Mouse (Mus musculus) T-cell, adult 2 months (primary cell): Measurements from ENCODE around the gene Nat8f1.
"Not testable (repeated sequence)": the region's sequence is repeated elsewhere in the genome, so short reads cannot be mapped to it uniquely, and the experiment has no call there.

ENCODE experiments used
- DNase-seq: peaks from one replicate; pipeline ENCODE4 v3.0.0; 2022; ENCODE audit warnings: low spot score

Nat8f1 gene

DNA sequence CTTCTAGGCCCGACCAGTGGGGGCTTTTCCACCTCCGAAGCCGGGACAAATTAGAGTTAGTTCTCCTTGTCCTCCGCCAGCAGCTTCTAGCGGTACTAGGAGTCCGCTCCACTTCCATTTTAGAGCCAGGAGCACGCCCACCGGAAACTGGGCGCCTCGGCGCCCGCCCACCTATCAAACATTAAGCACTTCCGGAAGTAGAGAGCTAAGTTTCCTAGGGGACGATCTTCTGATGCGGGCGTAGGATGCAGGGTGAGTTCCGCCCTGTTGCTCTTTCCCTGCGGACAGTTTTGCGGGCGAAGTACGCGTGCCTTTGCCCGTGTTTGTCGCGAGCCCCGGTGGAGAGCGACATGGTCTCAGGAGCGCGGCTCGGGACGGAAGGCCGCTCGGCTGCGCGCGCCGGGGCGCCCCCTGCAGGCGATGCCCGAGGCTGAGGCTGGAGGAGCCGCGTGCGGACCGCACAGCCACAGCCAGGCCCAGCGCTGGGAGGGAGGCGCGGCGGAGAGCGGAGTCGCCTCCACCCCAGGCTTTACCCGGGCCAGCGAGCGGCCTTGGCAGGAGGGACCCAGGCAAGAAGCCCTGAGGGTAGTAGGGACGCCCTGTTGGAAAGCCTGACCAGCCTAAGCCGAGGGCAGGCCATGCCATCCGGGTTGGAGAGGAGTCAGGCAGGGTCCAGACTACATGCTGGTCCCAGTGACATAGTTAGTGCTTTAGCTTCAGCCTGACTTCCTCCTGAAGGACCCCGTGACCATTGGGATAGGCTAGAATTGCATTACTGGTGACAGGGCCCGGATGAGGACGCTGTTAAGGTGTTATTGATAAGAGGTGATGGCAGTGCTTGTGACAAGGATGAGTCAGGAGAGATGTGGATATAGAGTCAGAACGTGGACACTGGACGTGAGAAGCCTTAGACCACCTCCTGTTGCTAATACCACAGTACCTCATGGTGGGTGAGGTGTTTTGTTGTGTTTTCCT, at the start of gene Nat8f1:
Gene Nat8f1 (minus strand): TSS at position 149 of the 975 bp plus-strand sequence.
- DNase-seq = peak; percentile 89

- peak; percentile 91 for DNase-seq
Observed at GRCm38 (mm10) chr6:85961101-85962091, 45.9 kb upstream of the Nat8f1 start, which contains the start of gene Dusp11. Gene Dusp11, minus strand, starts transcription at chr6:85961667.

DNA sequence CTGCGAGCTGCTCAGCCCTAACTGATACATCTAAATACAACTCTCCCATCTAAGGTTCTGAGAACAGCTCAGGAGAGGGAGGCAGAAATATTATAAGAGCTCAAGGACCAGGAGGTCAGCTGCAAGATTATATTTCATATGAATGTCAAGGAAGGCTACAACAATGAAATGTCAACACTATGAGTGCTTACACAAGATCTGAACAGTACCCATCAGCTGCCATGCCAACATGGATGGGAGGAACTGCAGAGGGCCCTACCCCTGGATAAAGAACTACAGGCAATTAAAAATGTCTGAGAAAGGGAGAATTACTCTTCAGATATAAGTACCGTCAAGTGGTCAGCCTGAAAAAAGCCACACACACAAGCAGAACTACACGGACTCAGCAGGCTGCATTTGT, 42.1 kb upstream of the Nat8f1 start:
- no peak for DNase-seq

GRCm38 (mm10) chr6:85948549-85948948, 33.1 kb upstream of the Nat8f1 start:
- no peak for DNase-seq

GRCm38 (mm10) chr6:85942469-85942868, 27.0 kb upstream of the Nat8f1 start:
- DNase-seq = no peak

GRCm38 (mm10) chr6:85938701-85939100, 23.2 kb upstream of the Nat8f1 start:
- no peak for DNase-seq

DNA sequence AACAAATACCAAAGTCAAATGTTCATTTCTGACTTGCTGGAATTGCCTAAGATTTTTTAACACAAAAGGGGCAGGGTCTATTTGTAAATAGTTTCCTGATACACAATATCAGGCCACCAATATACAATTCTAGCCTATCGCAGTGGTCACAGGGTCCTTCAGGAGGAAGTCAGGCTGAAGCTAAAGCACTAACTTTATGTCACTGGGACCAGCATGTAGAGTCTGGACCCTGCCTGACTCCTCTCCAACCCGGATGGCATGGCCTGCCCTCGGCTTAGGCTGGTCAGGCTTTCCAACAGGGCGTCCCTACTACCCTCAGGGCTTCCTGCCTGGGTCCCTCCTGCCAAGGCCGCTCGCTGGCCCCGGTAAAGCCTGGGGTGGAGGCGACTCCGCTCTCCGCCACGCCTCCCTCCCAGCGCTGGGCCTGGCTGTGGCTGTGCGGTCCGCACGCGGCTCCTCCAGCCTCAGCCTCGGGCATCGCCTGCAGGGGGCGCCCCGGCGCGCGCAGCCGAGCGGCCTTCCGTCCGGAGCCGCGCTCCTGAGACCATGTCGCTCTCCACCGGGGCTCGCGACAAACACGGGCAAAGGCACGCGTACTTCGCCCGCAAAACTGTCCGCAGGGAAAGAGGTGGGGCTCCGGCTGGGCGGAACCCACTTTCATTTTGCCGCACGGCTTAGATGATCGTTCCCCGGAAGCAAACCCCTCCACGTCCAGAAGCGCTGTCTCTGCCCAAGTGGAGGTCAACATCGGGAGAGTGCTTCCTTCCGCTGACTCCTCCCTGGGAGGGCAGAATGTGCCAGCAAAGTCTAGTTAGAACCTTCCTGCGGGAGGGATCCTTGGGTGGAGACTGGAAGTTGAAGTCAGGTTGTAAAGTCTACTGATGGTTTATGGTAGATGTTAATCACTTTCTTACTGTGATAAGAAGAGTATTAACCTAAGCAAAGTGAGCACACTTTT, 21.3 kb upstream of the Nat8f1 start:
- DNase-seq = peak; percentile 79

DNA sequence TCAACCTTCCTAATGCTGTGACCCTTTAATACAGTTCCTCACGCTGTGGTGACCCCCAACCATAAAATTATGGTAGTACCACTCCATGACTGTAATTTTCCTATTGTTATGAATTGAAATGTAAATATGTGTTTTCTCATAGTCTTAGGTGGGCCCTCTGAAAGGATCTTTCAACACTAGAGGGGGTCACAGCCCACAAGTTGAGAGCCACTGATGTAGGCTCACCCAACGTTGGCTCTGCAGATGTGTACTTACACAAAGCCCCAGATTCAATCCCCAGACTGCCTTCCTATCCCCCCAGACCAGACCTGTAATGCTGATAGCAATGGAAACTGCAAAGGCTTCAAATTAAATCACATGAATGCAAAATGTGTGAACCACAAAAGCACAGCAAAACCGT, 20.2 kb upstream of the Nat8f1 start:
- no peak for DNase-seq

DNA sequence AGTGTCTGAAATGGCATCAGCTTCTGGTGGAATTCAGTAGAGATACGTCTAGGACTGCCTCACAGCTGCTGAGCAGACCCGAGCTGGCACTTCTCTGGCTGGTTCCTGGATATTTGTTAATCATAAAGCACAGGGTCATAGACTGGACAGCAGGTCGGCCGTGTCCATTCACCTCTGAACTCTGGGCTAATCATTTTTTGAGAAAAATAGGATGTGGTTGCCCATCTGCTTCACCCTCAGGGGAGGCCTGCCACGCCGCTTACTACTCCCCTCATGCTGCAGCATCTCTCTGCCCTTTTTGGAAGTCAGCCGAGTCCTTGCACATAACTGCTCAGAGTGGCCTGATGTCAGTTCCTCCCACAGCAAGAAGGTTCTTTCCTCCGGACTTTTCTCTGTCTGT, 18.6 kb upstream of the Nat8f1 start:
- no peak for DNase-seq

DNA sequence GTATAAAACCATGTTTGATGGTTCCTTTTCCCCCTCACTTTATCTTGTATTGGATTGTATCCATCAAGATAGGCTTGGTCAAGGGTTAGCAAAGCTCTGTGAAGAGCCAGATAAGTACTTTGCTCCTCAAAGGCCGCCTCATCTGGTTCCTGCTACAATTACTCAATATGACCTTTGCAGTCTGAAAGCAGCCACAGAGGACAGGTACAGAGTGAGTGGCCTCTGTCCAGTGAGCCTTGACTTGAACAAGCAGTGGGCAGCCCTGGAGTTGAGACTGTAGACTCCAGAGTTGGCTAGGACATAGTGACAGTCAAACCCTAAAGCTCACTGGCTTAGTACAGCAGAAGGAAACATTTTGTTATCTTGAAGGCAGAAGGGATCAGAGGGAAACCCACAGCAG, 13.8 kb upstream of the Nat8f1 start:
- no peak for DNase-seq

DNA sequence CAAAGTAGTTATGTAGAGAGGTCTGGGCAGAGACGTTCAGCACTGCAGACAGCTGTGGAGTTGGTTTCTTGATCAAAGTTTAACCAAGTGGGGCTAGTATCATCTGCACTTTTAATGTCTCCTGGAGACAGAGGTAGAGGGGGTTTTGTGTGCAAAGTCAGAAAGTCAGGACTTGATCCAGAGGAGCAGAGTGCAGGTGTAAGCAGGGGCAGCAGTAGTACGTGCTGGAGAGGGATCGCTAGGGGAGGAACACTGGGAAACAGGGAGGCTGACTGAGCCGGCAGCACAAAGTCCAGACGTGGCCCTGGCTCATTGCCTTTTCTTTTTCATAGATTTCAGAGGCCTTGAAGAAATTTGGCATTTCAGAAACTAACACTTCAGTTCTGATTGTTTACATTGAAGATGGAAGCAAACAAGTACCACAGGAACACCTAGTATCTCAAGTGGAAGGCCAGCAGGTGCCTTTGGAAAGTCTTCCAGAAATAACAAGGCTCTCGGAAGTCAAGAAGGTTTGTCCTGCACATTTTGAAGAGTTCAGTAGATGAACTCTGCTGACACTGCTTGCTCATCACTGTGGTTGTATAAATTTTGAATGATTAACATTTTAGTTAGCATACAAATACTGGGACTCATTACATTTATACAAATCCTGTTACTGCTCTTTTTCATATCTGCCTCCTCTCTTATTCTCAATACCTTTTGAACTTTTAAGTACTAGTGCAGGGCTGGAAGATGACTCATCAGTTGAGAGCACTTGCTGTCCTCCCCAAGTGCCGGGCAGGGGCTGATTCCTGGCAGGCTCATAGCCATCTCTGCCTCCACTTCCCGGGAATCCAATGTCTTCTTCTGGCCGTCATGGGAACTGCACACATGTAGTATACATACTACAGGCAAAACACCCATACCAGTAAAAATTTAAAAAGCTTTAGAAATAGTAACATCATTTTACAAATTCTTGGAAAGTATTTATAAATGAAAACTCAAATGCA, 12.3 kb upstream of the Nat8f1 start:
- DNase-seq = no peak

DNA sequence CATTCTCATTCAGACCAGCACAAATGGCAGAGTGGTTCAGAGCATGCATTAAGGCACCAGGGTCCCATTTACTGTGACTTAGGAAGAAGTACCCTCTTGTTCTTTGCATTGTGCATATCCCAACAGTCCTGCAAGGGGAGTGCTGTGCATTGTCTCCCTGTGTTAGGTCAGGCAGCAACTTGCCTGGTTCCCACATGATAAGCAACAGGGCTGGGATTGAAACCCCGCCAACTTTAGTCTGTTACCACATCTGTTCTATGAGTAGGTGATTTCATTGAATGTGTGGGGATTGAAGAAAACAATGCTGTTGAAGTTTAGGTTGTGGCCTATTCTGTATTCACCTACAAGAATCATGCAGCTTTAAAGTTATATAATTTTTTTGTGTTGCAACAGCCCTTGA, 11.2 kb upstream of the Nat8f1 start:
- no peak for DNase-seq

- no peak for DNase-seq
Observed at GRCm38 (mm10) chr6:85923643-85924042, 8.2 kb upstream of the Nat8f1 start.

GRCm38 (mm10) chr6:85919401-85919800, 3.9 kb upstream of the Nat8f1 start:
- DNase-seq = no peak

- not testable (repeated sequence) for DNase-seq
Observed at GRCm38 (mm10) chr6:85918341-85918740, 2.9 kb upstream of the Nat8f1 start.

GRCm38 (mm10) chr6:85916596-85916995, 1.1 kb upstream of the Nat8f1 start:
- no peak for DNase-seq

DNA sequence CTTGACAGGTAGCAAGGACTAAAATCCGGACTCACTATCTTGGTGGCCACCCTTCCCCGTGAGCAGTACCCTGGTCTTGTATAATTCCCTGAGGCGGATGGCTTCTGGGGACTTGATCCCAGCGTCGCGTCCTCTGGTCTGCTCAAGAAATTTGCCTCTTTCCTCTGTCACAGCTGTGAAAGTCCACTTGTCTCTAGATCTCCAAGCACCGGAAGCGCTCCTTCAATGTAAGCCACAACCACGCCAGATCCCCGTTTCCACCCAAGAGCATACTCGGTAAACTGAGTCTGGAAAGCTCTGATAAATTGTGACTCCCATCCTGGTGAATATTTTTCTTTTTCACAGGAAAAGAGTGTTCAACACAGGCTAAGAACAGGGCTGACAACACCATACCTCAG, 347 bp downstream of the Nat8f1 start:
- DNase-seq = no peak

GRCm38 (mm10) chr6:85911587-85911986, 3.9 kb downstream of the Nat8f1 start, which contains the start of gene Tprkb:
Gene Tprkb, plus strand, starts transcription at chr6:85911865.
- no peak for DNase-seq

GRCm38 (mm10) chr6:85909704-85910103, 5.8 kb downstream of the Nat8f1 start:
- DNase-seq = no peak

DNA sequence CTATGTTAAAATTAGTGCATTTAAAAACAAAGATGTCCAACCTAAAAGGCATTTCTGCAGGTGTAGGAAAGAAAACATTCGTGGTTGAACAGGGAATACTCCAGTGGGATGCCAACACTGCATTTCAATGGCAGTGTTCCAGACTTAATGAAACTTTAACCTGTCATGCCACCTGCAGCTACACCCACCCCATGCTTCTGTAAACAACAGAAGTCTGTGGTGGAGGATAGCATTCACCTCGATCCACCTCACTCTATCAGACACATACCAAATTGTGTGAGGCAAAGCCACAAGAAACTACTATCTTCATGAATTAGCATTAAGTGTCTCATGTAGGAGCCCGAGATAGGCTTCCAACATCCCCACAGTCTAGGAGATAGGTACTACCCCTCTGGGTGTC, 7.1 kb downstream of the Nat8f1 start:
- DNase-seq = no peak
